Mouse (Mus musculus) fibroblast of lung, adult 2 months (primary cell): ENCODE results near the gene Gm27235.
"Not testable (repeated sequence)": the region's sequence is repeated elsewhere in the genome, so short reads cannot be mapped to it uniquely, and the experiment has no call there.

ENCODE experiments used
- DNase-seq: peaks from one replicate; pipeline ENCODE4 v3.0.0-alpha.2; 2011; ENCODE audit warnings: low read depth

Gene Gm27235

DNA sequence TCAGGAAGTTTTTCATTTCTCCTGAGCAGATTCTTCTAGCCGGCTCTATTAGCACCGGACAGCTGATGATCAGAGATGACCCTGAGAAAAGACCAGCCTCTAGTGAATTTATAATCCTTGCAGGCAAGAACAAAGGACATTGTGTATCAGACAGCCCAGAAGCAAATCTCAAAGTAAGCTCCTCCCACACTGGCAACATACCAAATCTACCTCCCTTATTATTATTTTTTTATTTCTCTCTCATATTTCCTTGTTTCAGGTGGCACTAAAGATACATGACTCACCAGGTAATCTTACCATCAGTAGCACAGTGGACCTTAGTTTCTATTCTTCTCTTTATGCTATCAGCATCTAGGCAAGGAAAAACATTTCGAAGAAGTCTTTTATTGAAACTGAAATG, at the start of gene Gm27235, which contains the start of gene D730048I06Rik:
Gm27235 (minus strand) TSS at position 101 of the 400 bp plus-strand sequence.
D730048I06Rik (minus strand) TSS at position 112 of the 400 bp plus-strand sequence.
- DNase-seq = no peak

DNA sequence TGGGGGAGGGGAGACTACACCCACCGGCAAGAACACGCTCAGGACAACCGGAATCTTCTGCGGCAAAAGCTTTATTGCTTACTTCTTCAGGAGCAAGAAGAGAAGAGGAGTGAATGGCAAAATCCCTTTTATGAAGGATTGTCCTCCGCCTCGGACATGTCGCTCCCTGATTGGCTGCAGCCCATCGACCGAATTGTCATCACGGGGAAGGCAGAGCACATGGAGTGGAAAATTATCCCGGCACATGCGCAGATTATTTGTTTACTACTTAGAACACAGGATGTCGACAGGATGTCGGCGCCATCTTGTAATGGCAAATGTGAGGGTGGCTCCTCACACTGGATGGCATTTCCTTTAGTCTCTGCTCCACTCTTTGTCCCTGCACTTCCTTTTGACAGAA, 28.0 kb upstream of the Gm27235 start:
- DNase-seq = not testable (repeated sequence)

DNA sequence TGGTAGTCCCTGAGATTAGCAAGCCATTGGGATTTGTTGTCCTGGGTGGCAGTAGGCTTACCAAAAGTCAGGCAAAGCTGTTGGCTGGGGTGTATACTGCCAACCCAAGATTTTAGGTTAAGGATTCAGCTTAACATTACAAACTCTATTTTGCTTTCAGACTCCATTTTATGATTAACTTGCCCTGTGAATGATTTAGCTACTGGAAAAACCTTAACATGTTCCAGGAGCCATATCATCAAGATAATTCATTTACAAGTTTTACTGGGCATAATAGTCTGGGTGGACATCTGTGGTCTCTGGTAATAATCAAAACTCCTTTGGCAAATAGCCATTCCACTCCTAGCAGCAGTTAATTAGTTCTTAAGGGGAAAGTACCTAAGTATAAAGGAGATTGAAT, 8.2 kb upstream of the Gm27235 start:
- no peak for DNase-seq

DNA sequence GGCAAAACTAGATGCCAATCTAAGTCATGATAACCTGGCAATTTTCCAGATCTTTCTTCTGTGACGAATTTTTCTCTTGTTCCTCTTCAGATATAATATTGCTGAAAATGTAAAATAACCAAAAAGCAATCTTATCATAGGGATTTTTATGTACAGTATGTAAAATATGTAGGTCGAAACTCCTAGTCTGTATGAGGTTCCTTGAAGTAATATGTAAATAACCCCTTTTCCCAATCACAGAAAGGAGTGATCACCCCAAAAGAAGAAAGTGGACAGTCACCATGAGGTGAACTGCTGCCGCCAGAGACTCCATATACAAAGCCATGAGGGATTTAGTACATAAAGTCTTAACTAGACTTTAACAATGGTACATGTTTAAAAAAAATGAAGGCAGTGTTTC, 11.9 kb downstream of the Gm27235 start, which contains the start of gene Gm17727:
Gm17727 (minus strand) TSS at position 101 of the 400 bp plus-strand sequence.
- no peak for DNase-seq

DNA sequence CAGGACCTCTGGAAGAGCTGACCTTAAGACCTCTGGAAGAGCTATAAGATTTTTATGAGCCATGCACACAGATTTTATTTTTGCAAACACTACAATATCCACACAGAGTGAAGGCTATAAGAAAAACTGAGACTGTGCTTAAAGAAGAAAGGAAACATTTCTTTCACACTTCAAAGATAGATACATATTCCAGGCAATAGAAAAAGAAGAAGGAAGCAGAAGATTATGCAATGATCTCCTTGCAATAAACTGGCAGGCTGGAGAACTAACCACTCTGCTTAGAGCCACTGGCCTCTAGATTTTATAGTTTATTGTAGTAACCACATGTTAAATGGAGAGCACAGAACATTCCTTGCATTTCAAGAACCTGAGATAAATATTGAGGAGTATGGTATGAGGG, 33.1 kb downstream of the Gm27235 start:
- DNase-seq = no peak

DNA sequence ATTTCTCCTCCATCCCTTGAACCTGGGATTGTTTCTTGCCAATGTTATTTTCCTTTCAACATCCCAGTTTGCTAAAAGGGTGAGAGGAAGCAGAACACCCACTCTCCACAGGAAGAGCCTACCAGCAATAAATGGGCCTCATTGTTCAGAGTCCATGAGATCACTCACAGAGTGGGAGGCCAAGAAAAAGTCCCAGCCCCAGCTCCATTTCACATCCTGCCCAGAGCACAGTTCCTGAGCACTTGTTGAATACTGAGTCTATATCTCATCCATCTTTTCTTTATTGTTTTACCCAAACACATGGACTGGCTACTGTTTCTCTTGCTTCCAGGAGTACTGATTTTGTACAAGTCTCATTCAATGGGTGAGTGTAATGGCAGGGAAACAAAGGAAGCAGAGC, 49.2 kb downstream of the Gm27235 start, which contains the start of gene Gm17677:
Gm17677 (plus strand) TSS at position 301 of the 400 bp plus-strand sequence.
- DNase-seq = no peak
